Mouse (Mus musculus) MN1 (cell line): ENCODE data around the gene Rapgef3.

ENCODE experiments used
- DNase-seq: peaks from one replicate; pipeline ENCODE4 v3.0.0-alpha.2; 2016; ENCODE audit warnings: low spot score

The Rapgef3 gene

DNA sequence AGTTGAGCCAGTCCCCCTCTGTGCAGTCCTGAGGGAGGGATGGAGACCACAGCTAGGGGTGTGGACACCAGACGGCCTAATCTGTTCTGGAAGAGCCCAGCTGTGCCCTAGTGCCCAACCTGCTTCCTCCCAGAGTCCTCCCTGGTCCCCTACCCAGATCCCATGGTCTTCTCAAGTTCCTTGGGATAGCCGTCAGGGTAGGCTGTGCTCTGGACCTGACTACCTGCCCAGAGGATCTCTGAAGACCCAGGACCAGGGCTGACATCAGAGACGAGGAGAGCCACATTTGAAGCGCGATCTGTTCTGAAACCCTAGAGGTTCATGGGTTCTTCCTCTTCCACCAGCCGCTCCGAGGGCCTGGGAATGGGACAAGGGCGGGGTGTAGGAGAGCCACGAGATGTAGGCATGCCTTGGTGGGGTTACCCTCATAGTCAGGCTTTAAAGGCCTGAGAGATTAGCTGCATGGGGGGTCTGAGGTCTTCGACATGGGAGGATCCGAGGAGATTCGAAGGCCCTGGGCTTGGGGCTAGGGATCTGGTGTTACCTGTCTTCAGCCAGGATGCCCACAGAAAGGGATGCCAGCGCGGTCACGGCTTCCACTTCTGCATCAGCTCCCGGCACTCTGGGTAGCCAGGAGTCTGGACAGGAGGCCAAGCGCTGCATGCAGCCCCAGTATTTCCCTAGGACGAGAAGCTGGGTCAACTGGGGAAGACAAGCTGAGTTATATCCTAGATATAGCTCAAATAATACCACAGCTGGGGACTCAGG is 25.8 kb upstream of the Rapgef3 start:
- no peak for DNase-seq

DNA sequence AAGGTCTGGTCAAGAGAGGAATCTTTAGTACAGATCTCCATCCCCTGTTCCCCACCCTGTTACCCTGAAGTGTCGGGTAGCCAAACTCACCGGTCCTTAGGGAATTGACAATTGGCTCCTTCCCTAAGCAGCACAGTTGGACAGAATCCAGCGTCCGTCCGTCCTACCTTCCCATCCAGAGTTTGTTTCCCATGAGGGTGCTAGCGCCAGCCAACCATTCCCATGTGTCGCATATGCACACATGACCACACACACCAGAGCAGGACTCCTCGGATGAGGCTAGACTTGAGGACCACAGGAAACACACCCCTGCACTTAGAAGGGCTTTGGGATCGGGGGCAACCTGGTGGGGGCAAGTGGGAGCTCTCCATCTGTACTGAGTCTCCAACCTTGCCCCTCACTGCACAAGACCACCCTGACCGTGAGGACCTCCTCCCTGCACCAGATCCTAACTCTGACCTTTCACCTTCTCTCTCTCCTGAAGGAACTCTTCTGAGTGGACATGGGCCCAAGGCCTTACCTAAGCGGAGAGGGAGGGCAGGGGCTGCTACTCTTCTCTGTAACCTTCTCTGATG is 23.4 kb upstream of the Rapgef3 start:
- no peak for DNase-seq

DNA sequence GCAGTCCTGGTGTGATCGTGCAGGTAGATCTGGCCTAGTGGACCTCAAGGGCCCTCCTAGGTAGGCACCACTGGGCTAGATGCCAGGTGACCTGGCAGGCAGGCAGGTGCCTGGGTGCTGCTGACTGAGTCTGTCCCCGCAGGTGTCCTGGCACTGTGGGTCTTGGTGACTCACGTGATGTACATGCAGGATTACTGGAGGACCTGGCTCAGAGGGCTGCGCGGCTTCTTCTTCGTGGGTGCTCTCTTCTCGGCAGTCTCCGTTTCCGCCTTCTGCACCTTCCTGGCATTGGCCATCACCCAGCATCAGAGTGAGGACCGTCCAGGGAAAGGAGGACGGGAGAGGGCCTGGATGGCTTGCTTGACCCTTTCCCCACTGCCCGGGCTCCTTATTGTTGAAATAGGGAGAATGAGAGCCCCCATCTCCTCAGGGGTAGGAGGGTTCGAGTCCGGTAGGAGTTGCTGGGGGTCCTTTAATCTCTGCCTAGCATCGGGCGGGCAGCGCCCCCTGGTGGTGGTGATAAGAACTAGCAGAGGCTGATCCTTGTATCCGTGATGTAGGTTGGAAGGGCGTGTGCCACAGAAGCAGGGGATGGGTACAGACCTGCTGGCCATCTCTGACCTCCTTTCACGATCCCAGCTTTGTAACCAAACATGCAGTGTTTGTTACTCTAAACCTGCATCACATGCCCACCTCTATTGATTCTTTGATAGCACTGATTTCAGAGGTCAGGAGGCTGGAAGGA is 22.2 kb upstream of the Rapgef3 start:
- DNase-seq: peak; percentile 71

DNA sequence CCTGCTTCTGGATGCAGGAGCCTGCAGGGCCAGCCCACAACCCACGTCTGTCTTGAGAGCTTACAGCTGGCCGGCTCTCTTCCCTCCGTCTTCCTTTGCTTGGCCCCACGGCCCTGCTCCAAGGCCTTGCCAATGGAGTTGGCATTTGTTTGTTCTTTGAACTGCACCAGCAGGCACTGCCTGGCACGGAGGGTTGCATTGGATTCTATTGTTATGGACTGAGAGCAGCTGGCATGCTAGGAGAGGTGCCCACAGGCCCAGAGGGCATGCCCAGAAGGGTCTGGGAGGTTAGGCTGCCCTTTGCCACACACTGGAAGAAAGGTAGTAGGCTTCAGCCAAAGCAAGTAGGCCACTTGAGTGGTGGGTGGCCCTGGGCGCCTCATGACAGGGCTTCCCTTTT is 21.0 kb upstream of the Rapgef3 start:
- DNase-seq: no peak

DNA sequence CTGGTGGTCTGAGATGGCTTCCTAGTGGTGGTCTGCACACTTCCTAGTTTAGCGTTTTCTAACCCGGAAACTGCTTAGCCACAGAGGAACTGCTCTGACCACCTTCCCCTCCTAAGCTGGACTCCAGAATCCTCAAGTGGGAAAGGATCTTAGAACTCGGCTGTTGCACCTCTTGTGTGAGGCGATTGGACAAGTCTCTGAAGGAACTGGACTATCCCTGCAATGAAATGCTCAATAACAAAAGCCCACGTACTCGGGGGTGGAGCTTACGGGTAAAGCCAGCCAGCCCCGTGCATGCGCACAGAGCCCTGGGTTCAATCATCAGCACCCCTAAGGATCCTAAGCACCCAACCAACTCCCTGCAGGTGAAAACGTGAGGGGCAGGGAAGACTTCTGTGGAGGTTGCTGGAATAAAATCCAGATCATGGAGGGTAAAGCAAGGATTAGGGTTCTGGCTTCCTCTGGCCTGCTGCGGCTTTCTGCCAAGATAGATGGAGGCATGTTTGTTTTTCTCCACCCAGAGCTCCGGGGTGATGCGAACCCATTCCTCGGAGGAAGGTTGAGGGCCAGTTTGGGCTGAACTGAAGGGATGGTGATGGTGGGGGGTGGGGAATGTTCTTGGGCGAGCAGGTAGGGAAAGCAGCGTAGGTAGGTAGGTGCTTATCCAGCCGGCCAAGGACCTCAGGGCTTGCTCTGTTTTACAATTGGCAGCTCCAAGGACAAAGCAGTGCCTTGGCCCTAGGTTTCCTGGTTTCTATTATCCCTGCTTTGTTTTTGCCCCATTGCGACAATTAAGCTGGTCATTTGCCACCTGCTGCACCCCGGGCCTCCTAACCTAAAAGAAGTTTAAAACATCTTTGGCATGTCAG is 20.3 kb upstream of the Rapgef3 start:
- DNase-seq: no peak

DNA sequence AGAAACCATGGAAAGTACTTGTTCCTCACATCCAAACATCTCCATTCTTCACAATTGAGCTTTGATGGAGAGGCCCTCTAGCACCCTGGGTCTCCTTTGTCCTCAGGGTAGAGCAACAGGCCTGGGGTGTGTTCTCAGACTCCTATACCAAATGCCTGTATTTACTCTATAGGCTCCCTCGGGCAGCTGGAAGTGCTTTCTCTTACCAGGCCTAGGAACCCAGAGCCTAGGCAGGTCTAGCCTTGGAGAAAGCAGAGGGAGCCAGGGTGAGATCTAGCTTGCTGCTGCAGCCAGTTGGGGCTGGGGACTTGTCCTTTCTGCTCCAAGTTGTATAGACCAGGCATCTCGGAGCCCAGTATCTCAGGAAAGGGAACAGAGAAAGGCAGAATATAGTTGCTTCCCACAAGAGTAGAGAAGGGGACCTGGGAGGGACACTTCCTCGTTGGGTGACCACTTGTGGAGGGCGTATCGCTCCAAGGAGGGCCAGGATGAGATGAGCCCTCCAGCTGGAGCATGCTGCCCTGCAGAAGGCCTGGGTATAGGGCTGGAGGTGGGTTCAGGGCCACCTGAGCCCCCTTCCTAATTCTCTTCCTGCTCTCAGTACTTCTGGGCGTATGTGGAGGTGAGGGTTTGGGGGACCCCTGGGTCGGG is 19.5 kb upstream of the Rapgef3 start:
- DNase-seq: no peak

DNA sequence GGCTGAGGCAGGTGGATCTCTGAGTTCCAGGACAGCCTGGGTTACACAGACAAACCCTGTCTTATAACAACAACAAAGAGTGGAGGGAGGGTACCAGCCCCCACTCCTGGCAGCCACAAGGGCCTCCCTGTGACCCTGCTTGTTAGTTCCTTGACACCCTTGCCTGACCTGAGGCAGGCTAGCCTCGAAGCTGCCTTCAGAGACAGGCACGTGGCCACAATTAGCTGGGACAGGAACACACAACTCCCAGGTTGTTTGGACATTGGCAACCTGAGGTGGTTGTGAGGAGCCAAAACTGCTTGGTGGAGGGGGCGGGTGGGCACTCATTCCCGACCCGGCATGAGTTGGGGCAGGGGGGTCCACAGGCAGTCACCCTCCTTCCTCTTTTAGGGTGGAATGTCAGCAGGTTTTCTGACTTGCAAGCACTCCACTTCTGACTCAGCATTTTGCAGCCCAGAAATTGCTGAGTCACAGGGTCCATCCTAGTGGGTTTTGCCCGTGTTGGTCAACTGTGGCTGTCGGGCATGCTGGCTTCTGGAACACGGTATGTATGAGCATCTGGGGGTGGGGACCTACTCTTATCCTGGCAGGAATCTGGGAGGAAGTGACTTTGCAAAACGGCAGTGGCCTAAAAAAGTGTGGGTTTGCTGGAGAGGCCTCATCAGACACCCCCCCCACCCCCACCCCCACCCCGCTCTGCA is 18.8 kb upstream of the Rapgef3 start:
- DNase-seq: peak; percentile 70

DNA sequence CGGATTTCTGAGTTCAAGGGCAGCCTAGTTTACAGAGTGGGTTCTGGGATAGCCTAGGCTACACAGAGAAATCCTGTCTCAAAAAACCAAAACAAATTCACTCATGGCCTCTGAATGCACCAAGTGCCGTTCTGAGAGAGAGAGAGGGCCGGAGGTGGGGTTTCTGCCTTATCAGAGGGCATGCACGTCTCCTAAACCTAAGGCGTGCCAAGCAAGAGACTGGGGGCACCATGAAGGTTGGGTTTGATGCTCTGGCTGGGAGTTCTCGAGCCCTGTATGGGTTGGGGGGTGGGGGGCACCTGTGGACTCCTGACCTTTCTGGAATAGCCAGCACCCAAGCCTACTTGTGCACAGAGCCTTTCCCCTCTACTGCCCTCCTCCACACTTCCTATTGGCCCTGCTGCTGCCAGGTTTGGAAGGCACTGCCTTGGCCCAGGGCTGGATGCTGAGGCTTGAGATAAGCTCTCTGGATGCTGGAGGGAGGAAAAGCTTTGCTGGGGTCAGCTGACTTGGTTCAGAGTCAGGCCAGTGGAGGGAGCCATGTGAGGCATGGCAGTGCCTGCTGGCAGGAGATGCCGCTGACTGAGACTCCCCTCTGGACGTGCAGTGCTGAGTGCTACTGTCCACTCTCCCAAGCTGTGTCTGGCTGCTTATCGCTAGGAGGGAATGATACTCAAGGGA is 18.1 kb upstream of the Rapgef3 start:
- DNase-seq: peak; percentile 74

DNA sequence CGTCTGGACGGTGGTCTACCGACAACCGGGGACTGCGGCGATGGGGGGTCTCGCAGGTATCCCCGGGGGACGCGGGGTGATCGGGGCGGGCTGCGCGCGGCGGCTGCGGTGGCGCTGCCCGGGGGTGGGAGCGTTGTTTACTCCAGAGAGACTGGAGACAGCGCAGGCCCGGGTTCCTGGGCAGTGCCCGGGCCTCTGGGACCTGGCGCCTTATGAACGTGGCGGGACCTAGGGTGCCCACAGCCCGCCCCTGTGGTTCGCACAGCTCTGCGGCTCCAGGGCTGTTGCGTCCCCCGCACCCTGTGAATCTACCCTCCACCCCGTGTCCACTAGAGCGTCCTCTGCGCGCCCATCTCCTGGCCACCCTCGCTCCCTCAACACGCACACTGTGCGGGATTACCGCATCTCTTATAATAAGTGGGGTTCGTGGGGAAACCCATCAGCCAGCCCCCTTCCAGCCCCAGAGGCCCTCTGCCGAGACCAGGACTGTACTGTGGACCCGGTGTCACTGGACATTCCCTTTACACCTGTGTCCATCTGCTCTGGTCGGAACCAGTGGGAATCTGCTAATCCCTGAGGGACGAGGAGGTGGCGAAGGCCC is 16.9 kb upstream of the Rapgef3 start:
- DNase-seq: peak; percentile 62

DNA sequence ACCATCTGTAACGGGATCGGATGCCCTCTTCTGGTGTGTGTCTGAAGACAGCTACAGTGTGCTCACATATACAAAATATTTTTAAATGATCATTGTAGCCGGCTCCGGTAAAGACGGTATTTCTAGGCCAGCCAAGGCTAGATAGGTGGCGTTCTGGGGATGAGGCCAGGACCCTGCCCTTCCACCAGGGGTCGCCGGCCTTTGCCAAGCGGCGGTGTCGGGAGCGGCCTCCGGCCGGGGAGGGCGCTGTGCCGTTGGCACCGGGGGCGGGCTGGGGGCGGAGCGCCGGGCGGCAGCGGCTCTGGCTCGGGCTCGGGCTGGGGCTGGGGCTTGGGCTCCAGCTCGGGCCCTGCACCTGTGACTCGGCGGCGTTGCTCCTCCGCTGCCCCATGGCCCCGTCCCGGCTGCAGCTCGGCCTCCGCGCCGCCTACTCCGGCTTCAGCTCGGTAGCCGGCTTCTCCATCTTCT is 16.4 kb upstream of the Rapgef3 start:
- peak; percentile 96 for DNase-seq

DNA sequence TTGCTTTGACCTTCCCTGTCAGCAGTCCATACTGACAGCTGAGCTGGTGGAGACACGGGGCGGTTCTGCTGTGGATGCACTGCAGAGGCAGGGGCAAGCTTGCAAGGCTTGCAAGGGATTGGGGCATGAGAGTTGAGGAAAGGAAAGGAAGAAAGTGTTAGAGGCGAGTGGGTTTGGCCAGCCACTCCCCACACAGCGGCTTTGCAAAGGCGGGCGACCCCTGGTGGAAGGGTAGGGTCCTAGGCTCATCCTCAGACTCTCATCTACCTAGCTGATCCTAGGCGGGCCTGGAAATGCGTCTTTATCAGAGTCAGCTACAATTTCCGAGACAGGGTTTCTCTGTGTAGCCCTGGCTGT is 15.0 kb upstream of the Rapgef3 start:
- DNase-seq: peak; percentile 92

DNA sequence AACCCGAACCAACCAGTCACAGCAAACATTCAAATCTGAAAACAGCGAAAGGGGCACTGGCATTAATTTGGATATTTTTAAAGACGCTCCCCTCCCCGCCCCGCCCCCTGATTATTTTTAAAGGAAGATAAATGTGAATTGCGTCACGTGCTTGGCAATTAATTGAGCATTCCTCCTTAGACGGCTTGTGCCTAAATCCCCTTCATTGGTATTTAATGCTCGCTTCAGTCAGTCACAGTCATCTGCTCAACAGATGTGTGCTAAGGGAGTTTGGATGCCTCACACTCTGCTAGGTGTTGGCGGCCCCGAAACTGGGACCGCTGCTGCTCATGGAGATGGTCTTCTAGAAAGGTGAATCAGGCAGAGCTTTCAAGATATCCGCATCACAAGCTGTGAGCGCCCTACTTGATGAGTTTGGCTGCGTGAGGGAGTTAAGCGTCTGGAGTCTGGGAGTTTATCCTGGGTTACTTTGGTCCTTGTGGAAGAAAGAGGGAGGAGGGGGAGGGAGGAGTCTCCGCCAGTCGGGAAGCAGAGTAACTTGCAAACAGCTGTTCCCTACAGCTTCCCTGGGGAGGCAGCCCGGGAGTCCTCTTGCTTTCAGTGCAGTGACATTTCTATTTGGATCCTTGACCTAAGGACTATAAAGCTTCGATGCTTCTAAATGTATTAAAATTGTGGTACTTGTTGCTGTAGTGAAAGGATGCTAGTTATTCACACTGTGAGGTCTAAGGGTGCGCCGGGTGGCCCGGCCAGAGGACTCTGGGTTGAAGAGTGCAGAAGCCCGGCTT is 14.4 kb upstream of the Rapgef3 start:
- DNase-seq: peak; percentile 65

DNA sequence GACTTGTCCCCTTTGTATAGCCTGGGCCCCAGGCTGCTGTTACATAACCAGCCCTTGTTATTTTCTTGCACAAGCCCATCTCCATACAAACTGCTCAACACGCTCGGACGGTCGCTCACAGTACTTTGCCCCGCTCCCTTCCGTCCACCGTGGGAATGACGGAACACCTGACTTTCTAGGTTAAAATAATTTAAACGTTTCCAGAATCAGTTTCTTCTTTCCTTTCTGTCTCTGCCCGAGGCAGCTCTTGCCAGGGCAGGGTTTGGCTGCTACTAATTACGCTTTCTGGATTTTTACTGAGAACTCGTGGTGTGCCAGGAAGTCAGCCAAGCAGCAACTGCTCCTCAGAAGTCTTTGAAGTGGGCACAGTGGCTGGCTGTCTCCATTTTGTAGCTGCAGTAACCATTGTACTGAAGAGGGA is 12.8 kb upstream of the Rapgef3 start:
- DNase-seq: no peak

DNA sequence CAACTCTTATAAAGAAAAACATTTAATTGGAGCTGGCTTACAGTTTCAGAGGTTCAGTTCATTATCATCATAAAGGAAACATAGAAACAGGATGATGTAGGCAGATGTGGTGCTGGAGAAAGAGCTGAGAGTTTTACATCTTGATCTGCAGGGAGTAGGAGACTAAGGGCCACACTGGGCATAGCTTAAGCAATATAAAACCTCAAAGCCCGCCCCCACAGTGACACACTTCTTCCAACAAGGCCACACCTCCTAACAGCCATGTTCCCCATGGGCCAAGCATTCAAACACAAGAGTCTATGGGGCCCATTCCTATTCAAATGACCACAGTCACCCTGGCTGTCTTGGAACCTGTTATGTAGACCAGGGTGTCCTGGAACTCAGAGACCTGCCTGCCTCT is 11.8 kb upstream of the Rapgef3 start:
- no peak for DNase-seq

DNA sequence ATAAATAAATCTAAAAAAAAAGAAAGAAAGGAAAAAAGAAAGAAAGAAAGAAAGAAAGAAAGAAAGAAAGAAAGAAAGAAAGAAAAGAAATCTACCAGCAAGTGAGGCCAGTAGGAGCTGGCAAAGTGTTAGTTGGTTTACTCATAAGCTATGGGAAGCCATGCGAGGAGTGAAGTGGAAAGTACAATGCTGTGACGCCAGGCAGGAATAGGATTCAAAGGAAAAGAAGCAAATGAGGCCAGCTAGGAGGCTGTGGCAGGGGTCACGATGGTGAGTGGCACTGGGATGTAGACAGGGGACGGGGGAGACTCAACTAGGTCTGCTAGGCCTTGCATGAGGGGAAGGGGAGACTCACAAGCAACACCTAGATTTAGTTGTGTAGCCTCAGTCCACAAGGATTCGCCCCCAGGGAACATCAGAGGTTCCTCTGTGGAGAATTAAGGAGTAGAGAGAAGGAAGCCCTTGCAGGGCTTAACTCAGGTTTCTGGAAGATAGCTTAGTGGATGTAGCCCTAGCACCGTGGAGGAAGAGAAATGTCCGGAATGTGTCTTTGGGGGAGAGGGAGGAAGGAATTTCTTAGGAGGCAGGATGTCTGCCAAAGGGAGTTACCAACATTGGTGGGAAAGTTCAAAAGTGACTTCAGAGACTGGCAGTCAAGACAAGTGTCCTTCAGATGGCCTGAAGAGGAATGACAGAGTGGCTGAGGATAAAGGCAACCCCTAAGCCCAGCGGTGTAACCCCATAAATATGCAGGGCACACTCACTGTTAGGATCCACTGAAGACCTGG is 10.7 kb upstream of the Rapgef3 start, which contains the start of gene Slc48a1:
Slc48a1 (plus strand) TSS at position 210 of the 788 bp plus-strand sequence.
- DNase-seq: no peak

DNA sequence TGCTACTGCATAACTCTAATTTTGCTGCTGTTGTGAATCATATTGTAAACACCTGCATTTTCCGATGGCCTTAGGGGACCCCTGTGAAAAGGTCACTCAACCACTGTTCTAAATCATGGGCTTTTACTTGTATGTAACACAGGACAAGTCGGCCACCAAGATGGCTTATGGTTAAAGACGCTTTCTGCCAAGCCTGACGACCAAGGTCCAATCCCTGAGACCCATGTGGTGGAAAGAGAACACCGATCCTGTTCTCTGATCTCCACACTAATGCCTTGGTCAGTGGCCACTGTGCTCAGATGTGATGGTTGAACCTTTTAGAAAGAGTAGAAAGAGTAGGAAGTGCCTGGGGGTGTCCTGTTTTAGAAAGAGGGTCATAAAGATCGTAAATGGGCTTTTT is 9.1 kb upstream of the Rapgef3 start:
- DNase-seq: no peak

DNA sequence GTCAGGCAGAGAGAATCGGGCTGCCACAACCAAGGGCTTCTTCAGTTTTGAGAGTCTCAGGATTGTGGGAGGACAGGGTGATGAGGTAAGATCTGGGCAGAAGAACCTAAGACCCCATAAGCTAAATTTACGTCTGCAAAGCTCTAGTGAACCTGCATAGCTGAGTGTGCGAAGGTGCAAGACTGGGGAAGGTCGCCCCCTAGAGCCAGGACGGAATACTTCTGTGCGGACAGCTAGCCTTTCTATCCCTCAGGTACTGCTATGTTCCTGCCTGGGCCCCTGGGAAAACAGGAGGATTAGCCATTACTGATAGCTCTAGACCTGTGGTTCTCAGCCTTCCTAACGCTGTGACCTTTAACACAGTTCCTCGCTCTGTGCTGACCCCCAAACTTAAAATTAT is 8.7 kb upstream of the Rapgef3 start:
- peak; percentile 73 for DNase-seq

DNA sequence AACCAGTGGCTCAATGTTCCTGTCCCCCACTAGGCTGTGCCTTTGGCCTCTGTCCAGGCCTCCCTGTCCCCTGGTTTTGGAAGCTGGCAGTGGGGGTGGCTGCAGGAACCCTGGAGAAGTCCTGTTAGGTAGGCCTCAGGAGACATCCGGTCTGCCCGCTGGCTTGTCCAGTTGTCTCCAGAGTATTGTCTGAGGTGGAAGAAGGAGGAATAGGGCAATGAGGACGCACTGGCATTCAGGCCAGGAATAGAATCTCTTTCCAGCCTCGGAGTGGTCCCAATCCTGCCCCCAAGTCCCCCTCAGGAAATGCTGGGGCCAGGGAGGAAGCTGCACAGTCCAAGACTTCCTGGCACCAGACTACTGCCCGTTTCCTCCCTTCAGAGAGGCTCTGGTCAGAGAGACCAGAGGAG is 6.2 kb upstream of the Rapgef3 start:
- peak; percentile 49 for DNase-seq
